Mouse (Mus musculus) cerebellum, postnatal 36 days (tissue): ENCODE measurements at regions not wholly inside any gene's neighbourhood (a gene's known extent, or its start where the extent isn't known, plus 50 kb on each side); places are given as distances from the start of the nearest gene placed in this dataset.
"Not testable (repeated sequence)": the region's sequence is repeated elsewhere in the genome, so short reads cannot be mapped to it uniquely, and the experiment has no call there.

Source experiments
- DNase-seq, 2 experiments: peaks; one replicate each; pipeline ENCODE4 v3.0.0; 2021 to 2022; ENCODE audit warnings: mixed read lengths in 2 of 2

GRCm38 (mm10) chr13:5548768-5549167 lies 312.5 kb upstream of the Klf6 start:
- DNase-seq: no peak

DNA sequence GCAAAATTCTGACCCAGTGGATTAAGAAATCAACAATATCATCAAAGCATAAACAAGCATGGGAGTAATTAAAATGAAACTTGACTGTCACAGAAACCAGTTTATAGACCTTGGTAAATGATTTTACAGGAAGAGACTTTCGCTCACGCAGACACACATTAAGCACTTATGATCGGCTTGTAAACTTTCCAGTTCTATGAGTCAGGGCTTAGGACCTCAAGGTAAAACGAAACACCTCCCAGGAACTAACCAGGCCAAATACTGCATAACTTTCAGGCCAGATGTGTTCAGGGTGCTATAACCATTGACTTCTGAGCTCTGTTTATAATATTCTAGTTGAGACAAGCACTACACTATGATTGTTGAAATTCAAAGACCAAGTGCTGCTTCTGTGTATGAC lies 312.1 kb upstream of the Klf6 start:
- no peak for DNase-seq

GRCm38 (mm10) chr13:5549747-5550146 lies 311.5 kb upstream of the Klf6 start:
- DNase-seq: no peak

GRCm38 (mm10) chr13:5550354-5550753 lies 310.9 kb upstream of the Klf6 start:
- no peak for DNase-seq

- DNase-seq: no peak
Observed at GRCm38 (mm10) chr13:5551131-5551530, 310.2 kb upstream of the Klf6 start.

DNA sequence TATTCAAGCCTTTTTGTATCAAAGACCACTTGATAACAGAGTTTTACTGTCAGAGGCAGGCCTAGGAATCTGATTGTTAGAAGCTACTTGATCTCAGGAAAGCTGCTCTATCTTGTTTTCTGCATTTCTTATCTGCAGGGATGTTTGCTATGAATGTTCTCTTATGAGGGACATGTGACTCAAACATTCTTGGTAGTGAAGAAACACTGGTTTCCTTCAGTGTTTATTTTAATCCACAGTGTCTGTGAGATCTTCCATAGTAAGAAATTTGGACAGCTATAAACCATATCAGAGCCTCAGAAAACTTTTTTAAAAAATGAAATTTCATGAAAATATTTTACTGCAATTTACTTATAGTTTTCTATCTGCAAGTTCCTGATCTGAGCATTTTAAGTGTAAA lies 307.8 kb upstream of the Klf6 start:
- no peak for DNase-seq

- DNase-seq: no peak
Observed at GRCm38 (mm10) chr13:5558095-5558494, 303.2 kb upstream of the Klf6 start.

GRCm38 (mm10) chr13:5566479-5566878 lies 294.8 kb upstream of the Klf6 start:
- DNase-seq: no peak

DNA sequence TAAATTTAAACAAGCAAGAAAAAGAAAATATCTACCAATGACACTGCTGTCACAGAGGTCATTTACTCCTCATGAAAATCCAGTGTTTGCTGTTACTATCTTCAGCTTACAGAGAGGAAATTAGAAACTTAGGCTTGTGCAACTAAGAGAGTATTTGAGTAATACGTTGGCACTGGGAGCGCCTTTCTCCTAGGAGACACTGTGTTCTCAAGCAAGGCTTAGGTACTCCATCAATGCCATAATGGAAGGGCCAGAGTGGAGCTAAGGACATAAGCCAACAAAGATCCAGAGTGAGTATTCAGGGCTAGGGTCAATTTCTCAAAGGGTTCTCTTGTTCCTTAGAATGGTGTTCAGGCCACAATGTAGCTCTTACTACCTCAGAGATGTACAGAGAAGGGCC lies 294.4 kb upstream of the Klf6 start:
- DNase-seq: no peak

DNA sequence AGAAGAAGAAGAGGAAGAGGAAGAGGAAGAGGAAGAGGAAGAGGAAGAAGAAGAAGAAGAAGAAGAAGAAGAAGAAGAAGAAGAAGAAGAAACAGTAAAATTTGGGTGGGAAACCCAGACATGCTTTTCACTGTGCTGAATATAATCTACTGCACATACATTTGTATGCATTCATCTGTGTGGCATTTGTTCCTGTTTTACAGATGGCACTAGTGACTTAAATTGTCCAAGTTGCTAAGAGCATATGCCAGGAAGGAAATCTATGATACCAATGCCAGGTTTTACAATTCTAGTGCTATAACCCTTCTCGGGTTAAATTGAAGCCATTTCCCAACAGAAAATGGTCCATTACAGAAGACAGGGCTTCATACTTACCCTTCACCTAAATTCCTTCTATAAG lies 291.7 kb upstream of the Klf6 start:
- DNase-seq: no peak

DNA sequence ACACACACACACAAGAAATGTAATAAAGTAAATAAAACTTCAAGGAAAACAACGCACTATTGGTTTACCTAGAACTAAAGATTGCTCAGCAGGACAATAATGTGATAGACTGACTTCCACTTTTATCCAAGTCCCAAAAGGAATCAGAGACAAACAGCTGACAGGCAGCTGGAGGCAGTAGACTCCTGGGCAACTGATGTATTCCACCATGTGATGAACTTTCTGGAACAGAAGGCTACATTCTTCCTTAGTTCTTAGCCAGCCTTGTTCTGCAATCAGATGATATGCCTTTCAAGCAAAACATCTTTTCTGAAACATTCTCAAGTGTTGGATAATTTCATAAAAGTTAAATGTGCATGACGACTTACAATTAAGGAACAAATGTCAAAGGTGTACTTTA lies 290.9 kb upstream of the Klf6 start:
- no peak for DNase-seq

- no peak for DNase-seq
Observed at GRCm38 (mm10) chr13:5576568-5576967, 284.7 kb upstream of the Klf6 start.

DNA sequence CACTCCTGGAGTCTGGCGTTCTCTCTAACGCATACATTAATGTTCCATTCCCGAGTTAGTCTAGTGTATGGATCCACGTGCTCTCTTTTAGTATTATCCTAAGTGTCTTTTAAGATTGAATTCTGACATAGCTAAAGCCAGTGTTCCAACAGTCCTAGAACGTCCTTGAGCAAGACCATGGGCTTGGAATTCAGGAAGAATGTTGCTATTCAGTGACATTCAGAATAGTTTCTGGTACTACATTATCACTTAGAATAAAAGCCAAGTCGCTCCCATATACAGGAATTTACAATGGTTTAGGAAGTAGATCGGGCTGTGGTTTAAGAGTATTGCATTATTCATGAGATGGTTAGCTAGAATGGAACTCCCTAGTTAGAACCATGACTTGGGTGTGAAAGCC lies 277.6 kb upstream of the Klf6 start:
- not testable (repeated sequence) for DNase-seq

DNA sequence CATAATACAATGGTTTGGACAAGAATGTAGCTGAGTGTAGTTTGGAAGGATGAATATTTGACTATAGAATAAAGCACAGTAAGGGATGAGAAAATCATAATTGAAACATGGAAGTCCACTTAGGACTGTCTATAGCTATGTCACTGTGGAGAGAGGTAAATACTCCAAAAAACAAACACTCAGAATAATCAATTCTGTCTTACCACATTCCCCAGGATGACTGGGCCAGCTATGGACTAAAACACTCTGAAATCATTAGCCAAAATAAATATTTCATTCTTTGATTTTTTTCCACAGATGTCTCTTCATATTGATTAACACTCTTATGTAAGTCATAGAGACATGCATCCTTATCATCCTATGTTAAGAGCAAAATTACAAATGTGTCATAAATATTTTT lies 274.1 kb upstream of the Klf6 start:
- DNase-seq: no peak

DNA sequence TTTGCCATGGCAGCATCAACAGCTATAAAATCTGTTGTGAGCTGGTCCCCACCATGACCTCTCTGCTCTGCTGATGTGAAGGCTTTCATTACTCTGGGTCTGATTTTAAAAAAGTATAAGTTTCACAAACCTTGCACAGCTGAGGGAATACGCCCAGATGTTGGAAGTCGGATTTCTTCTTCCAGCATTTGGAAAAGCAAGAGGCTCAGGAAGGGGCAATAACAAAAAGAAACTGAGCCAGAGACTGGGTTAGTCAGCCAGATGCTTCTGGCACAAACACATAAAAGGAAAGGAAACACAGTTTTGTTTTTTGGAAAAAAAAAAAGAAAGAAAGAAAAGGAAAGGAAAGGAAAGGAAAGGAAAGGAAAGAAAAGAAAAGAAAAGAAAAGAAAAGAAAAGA lies 270.0 kb upstream of the Klf6 start:
- no peak for DNase-seq

DNA sequence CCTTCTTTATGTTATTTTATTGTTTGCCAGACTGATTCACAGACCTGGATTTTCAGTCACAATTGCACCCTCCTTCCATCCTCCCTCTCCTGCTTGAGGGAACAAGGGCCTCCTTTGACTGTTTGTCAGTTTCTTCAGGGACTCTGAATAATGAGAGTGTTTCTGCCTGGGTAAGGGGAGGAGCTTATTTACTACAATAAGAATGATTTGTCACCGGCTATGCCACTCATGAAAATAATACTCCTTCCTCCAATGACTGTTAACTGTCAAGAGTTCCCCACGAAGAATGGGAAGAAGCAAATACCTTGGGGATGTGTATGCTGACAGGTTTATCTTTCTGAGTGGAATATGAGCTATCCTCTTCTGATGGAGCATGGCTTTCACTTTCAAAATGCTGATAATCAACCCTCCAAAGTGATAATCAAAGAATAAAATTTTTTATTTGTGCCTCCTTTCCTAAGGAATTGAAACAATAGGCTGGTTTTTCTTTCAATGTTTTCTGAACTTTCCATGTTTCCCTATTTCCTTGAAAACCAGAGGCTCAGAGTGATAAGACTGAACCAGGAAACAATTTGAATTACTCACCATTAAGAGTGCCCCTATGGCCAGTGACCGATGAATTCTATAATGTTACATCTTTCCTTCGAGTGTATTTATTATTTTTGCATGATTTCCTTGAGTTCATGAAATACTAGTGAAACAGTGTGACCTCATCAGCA lies 269.3 kb upstream of the Klf6 start:
- DNase-seq: no peak

- no peak for DNase-seq
Observed at GRCm38 (mm10) chr13:5592556-5593061, 268.7 kb upstream of the Klf6 start.

DNA sequence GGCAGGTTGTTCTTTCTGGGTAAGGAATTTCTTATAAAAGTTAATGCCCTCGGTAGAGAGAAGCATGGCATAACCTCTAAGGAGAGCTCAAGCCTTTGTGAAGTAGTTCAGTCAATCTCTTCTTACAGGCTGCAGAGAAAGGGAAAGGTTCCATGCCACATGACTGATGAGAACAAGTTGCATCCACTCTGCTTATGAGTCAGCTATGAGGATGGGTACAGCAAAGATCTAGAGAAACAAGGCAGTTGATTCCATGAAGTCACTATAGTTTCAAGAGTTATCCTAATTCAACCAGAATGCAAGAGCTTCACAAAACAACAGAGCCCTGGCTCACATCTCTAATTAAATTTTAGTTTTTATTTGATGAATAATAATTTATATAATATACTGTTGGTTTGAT lies 259.6 kb upstream of the Klf6 start:
- no peak for DNase-seq

- no peak for DNase-seq
Observed at GRCm38 (mm10) chr13:5603905-5604596, 257.2 kb upstream of the Klf6 start.

DNA sequence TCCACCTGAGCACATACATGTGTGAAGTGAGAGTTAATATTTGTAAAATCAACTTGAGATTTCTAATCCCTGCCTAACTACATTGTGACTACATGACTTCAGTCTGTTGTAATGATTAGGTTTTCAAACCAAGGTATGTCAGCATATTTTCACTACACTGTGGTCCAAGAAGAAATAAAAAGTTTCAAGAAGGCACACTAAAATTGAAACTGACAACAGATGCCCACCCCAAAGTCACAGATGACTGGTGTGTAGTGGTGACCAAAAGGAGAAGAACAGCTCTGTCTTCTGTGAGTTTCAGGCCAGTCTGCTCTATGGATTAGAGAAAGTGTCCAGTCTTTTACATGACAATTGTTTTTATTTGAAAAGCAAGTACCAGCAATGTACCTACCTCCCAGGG lies 255.9 kb upstream of the Klf6 start:
- DNase-seq: no peak

- DNase-seq: no peak
Observed at GRCm38 (mm10) chr13:5607462-5607861, 253.8 kb upstream of the Klf6 start.

- no peak for DNase-seq
Observed at GRCm38 (mm10) chr13:5614186-5614737, 247.0 kb upstream of the Klf6 start.

DNA sequence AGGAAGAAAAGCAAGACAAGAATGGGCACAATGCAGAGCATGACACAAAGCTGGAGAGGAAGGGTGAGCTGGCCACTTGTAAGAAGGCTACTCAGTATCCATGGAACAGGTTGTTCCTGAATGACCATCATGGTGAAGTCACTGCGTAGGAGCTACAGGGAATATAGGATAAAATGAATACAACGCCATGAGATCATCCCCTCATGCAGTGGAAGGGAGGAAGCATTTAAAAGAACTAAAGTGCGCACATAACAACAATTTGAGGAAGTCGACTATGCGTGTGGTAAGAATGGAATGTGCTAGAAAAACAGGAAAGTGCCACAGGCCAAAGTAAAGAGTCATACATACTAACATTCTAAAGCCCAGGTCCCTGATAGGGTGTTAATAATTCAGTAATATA lies 246.4 kb upstream of the Klf6 start:
- DNase-seq: no peak

DNA sequence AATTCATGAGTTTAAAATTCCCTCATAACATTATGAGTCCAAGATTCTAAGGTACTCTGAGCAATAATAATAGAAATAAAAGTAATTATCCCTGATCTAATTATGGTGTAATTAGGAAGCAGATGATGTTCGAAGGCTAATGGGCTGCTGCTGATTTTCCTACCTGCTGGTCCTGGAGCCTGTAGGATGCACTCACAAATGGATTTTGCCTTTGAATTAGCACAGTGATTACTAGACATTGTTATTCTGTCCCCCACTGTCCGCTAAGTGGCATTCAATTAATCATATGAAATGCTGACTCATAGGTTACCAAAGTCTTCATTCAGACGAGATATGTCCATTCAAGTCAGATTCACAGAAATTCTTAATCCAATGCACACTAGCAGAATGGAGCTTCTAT lies 246.0 kb upstream of the Klf6 start:
- no peak for DNase-seq
